ENCODE assay signal across 16 mouse cellular contexts in the genomic region with DNA sequence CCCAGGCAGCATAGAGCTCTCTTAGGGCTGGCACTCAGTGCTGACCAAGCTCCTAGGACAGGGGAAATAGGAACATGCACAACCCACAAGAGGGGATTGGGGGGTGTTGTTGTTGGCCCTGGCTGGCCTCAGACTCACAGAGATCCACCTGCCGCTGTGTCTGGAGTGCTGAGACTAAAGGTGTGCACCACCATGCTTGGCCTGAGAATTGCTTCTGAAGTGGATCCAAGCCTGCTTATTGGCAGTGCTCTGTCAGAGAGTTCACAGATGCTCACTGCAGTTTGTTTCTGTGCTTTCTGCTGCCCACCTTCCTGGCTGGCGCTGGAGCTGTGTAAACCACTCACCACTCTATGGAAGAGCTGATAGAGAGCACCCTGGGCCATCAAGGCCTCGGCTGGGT.
"Had no signal": no experiment of that assay in that cellular context is flagged by ENCODE, and none has a peak within 500 bp of the region (broad histone marks: within the 10 kb centered on the region; RNA-seq: fewer than 3 reads in every experiment).

No protein-coding gene starts in this region.

- H3K4me3 ChIP-seq: lung, embryonic 15.5 days; midbrain, embryonic 10.5 days; midbrain, embryonic 12.5 days; neural tube, embryonic 12.5 days; stomach, embryonic 15.5 days had no signal

- DNase-seq: liver, postnatal 0 days; lung, adult 2 months; lung, postnatal 4 days; midbrain, embryonic 14.5 days; right cerebral cortex, postnatal 14 days; thymus, adult 2 months; thymus, postnatal 25 days; thymus, postnatal 4 days had no signal

- H3K4me1 ChIP-seq: lung, embryonic 15.5 days; midbrain, embryonic 10.5 days; midbrain, embryonic 12.5 days; neural tube, embryonic 12.5 days; stomach, embryonic 15.5 days had no signal

- ATAC-seq: liver, postnatal 0 days; lung, postnatal 0 days; midbrain, embryonic 16.5 days had no signal

- H3K9ac ChIP-seq: liver, postnatal 0 days; lung, embryonic 15.5 days; midbrain, embryonic 12.5 days; neural tube, embryonic 12.5 days; stomach, embryonic 15.5 days had no signal

- H3K4me2 ChIP-seq: lung, embryonic 15.5 days; midbrain, embryonic 12.5 days; neural tube, embryonic 12.5 days; stomach, embryonic 15.5 days had no signal

- H3K9me3 ChIP-seq: lung, embryonic 15.5 days; midbrain, embryonic 10.5 days; midbrain, embryonic 12.5 days; neural tube, embryonic 12.5 days; stomach, embryonic 15.5 days had no signal

- H3K27me3 ChIP-seq: lung, embryonic 15.5 days; midbrain, embryonic 12.5 days; neural tube, embryonic 12.5 days; stomach, embryonic 15.5 days had no signal

- H3K27ac ChIP-seq: lung, embryonic 15.5 days; midbrain, embryonic 10.5 days; midbrain, embryonic 12.5 days; neural tube, embryonic 12.5 days; stomach, embryonic 15.5 days; stomach, postnatal 0 days had no signal
